Mouse (Mus musculus) testis, adult 2 months (tissue): ENCODE measurements at regions not wholly inside any gene's neighbourhood (a gene's known extent, or its start where the extent isn't known, plus 50 kb on each side); places are given as distances from the start of the nearest gene placed in this dataset.

Source experiments
- CTCF ChIP-seq: fragments of 200-500 bp; IDR thresholded peaks from 2 replicates; pipeline ENCODE4 v1.5.1; 2012; ENCODE audit warnings: low read depth, mild to moderate bottlenecking, inconsistent platforms, low read length, moderate library complexity; ENCODE audit not compliant: control insufficient read depth, insufficient read depth, insufficient replicate concordance
- POLR2A ChIP-seq: fragments of 200-500 bp; IDR thresholded peaks from 2 replicates; pipeline ENCODE4 v1.6.1; 2012; ENCODE audit warnings: low read depth, mild to moderate bottlenecking, inconsistent platforms, low read length, moderate library complexity; ENCODE audit not compliant: control insufficient read depth

DNA sequence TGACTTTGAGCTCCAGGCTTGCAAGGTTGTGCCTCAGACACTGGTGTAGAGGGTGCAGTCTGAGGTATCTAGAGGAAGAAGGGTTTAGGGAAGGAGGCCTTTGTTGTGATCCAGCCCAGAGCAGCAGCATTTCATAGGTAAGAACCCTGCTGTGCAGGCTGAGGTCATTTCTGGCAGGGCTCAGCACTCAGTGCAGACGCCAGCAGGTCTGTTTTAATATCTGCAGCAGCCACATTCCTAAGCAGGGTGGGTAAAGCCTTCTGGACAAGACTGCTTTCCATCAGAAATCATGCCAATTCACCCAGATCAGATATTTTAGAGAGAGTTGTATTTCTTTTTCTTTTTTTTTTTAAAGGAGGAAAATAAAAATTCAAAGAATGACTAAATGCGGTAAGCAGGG, 74.8 kb downstream of the Rpusd4 start:
- TF ChIP-seq CTCF = no peak
- TF ChIP-seq POLR2A = no peak
